Mouse (Mus musculus): ENCODE results near the gene Smu1.

Smu1 gene

GRCm38 (mm10) chr4:40757157-40757779 lies 455 bp downstream of the Smu1 start:
- no peak for DNase-seq (ENCODE audit: low spot score)

GRCm38 (mm10) chr4:40735351-40735750 lies 22.4 kb downstream of the Smu1 start:
- no peak for DNase-seq (ENCODE audit: low spot score)

- no peak for DNase-seq (ENCODE audit: low spot score)
Measured at GRCm38 (mm10) chr4:40731262-40731661, 26.5 kb downstream of the Smu1 start.

GRCm38 (mm10) chr4:40727247-40727646 lies 30.5 kb downstream of the Smu1 start:
- DNase-seq (ENCODE audit: low spot score), result no peak

GRCm38 (mm10) chr4:40725554-40725953 lies 32.2 kb downstream of the Smu1 start:
- DNase-seq (ENCODE audit: low spot score), result no peak

GRCm38 (mm10) chr4:40725141-40725540 lies 32.6 kb downstream of the Smu1 start:
- DNase-seq (ENCODE audit: low spot score), result no peak

GRCm38 (mm10) chr4:40722687-40723460 lies 34.8 kb downstream of the Smu1 start:
- DNase-seq (ENCODE audit: low spot score), result peak; percentile 68

GRCm38 (mm10) chr4:40722011-40722666 lies 35.6 kb downstream of the Smu1 start, which contains the start of gene Dnaja1:
Dnaja1 (plus strand) TSS chr4:40722150.
- peak; percentile 97 for DNase-seq (ENCODE audit: low spot score)

- DNase-seq (ENCODE audit: low spot score), result no peak
Measured at GRCm38 (mm10) chr4:40720910-40721309, 36.8 kb downstream of the Smu1 start.

GRCm38 (mm10) chr4:40717141-40717540 lies 40.6 kb downstream of the Smu1 start:
- no peak for DNase-seq (ENCODE audit: low spot score)

GRCm38 (mm10) chr4:40703710-40704275 lies 53.9 kb downstream of the Smu1 start:
- no peak for DNase-seq (ENCODE audit: low spot score)

- DNase-seq (ENCODE audit: low spot score), result peak; percentile 89
Measured at GRCm38 (mm10) chr4:40702797-40703709, 54.7 kb downstream of the Smu1 start, which contains the start of gene Aptx. Aptx (minus strand) TSS chr4:40703194.

- no peak for DNase-seq (ENCODE audit: low spot score)
Measured at GRCm38 (mm10) chr4:40701796-40702195, 55.9 kb downstream of the Smu1 start.

GRCm38 (mm10) chr4:40700216-40700615 lies 57.5 kb downstream of the Smu1 start:
- no peak for DNase-seq (ENCODE audit: low spot score)

- no peak for DNase-seq (ENCODE audit: low spot score)
Measured at GRCm38 (mm10) chr4:40697059-40697458, 60.7 kb downstream of the Smu1 start.

- no peak for DNase-seq (ENCODE audit: low spot score)
Measured at GRCm38 (mm10) chr4:40691100-40691499, 66.6 kb downstream of the Smu1 start.

All from spleen, adult 12 weeks (tissue).